Mouse (Mus musculus) myocyte (in vitro differentiated cells): ENCODE results near the gene Rtn4. TPM values are rescaled to one million over a fixed set of nuclear protein-coding genes. Genes with fewer than 3 reads are reported as not detected.
A peak's percentile ranks its signal among the peaks of the same experiment; 100 is the strongest.

Experiments used
- H3K27me3 ChIP-seq: one replicate; pipeline ENCODE4 v1.6.1; 2011; ENCODE audit not compliant: control insufficient read depth, insufficient read depth, insufficient read length
- H3K36me3 ChIP-seq: one replicate; pipeline ENCODE4 v1.6.1; 2011; ENCODE audit not compliant: control insufficient read depth, insufficient read depth
- H3K4me2 ChIP-seq: one replicate; pipeline ENCODE4 v1.6.1; 2011; ENCODE audit warnings: low read depth, control low read depth
- H3K4me3 ChIP-seq: one replicate; pipeline ENCODE4 v1.5.1; 2011; ENCODE audit warnings: mild to moderate bottlenecking, control low read depth, moderate library complexity
- H3K79me2 ChIP-seq: one replicate; pipeline ENCODE4 v1.6.1; 2011; ENCODE audit not compliant: control insufficient read depth, insufficient read depth
- H3ac ChIP-seq: one replicate; pipeline ENCODE4 v1.6.1; 2011; ENCODE audit not compliant: control insufficient read depth, insufficient read length
- CEBPB ChIP-seq: IDR thresholded peaks from 2 replicates; pipeline ENCODE4 v1.6.1; 2011; ENCODE audit warnings: mild to moderate bottlenecking, moderate library complexity; ENCODE audit not compliant: poor library complexity, insufficient read depth, severe bottlenecking
- E2F4 ChIP-seq: IDR thresholded peaks from one replicate; pipeline ENCODE4 v1.6.1; 2011; ENCODE audit warnings: mild to moderate bottlenecking, control low read depth, moderate library complexity; ENCODE audit not compliant: insufficient read depth
- MAX ChIP-seq: IDR thresholded peaks from one replicate; pipeline ENCODE4 v1.6.1; 2011; ENCODE audit warnings: low read depth, mild to moderate bottlenecking, control low read depth
- MYOD1 ChIP-seq, 3 experiments: IDR thresholded peaks; one replicate each; pipeline ENCODE4 v1.6.1; 2011; ENCODE audit warnings: control low read depth in 2 of 3, low read depth in 2 of 3, mild to moderate bottlenecking in 2 of 3, moderate library complexity in 1 of 3; ENCODE audit not compliant: insufficient read length in 2 of 3, control insufficient read depth in 1 of 3
- MYOG ChIP-seq, 3 experiments: IDR thresholded peaks; one replicate each; pipeline ENCODE4 v1.6.1; 2011; ENCODE audit warnings: control low read depth in 2 of 3, low read depth in 2 of 3, mild to moderate bottlenecking in 2 of 3; ENCODE audit not compliant: insufficient read length in 2 of 3, control insufficient read depth in 1 of 3, insufficient read depth in 1 of 3
- POLR2A ChIP-seq: IDR thresholded peaks from one replicate; pipeline ENCODE4 v1.6.1; 2011; ENCODE audit warnings: low read depth, mild to moderate bottlenecking, control low read depth, moderate library complexity; ENCODE audit not compliant: insufficient read length
- POLR2AphosphoS2 ChIP-seq: IDR thresholded peaks from one replicate; pipeline ENCODE4 v1.6.1; 2011; ENCODE audit warnings: low read depth, control low read depth; ENCODE audit not compliant: insufficient read length
- REST ChIP-seq: IDR thresholded peaks from one replicate; pipeline ENCODE4 v1.6.1; 2011; ENCODE audit warnings: mild to moderate bottlenecking, control low read depth, moderate library complexity; ENCODE audit not compliant: insufficient read depth, insufficient read length
- SRF ChIP-seq: IDR thresholded peaks from one replicate; pipeline ENCODE4 v1.6.1; 2011; ENCODE audit warnings: low read depth; ENCODE audit not compliant: control insufficient read depth, insufficient read length
- TCF12 ChIP-seq: IDR thresholded peaks from one replicate; pipeline ENCODE4 v1.6.1; 2011; ENCODE audit warnings: mild to moderate bottlenecking, control low read depth; ENCODE audit not compliant: poor library complexity, insufficient read depth, severe bottlenecking
- TCF3 ChIP-seq: IDR thresholded peaks from one replicate; pipeline ENCODE4 v1.6.1; 2011; ENCODE audit warnings: low read depth, control low read depth; ENCODE audit not compliant: insufficient read length
- USF1 ChIP-seq: IDR thresholded peaks from one replicate; pipeline ENCODE4 v1.6.1; 2011; ENCODE audit warnings: low read depth, mild to moderate bottlenecking, control low read depth, moderate library complexity
- polyA plus RNA-seq: library from polyadenylated mRNA; unstranded; fragments of >200 nt; fragmentation: generic; extraction: Trizol; gene quantifications from one replicate; pipeline ENCODE4 v1.2.1, GENCODE M21; 2012; ENCODE audit warnings: missing spikeins

Rtn4 gene
- polyA plus RNA-seq, 1 experiment = 309 TPM

DNA sequence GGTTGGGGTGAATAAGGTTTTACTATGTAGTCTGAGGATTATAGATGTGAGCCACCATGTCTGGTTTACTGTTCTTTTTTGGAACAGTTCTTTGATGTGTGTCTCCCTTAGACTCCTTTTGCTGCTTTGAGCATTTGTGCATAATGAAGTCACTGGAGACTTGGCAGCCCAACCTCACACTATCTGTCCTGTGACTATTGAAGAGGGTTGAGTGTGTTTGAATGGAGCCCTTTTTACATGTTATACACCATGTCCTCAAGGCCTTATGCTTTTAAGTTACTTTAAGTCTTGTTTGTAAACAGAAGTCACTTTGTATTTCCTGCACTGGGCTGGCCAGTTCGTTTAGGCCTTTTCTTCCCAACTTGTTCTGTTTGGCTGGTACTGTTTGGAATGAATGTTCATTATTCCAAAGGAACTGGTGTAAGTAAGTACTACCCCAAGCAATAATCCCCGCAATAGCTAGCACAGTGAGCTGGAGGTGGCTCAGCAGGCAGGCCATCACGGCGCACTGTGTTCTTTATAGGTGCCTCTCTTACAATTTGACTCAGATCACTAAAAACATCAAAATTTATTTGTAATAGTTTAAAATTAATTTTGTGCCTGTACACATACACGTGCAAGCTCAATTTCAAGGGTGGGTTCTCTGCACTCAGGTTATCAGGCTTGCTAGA is 52.1 kb downstream of the Rtn4 start:
- TF ChIP-seq CEBPB (no peak), REST (no peak), TCF12 (no peak), MAX (no peak), TCF3 (no peak), MYOD1 (IDR thresholded peaks at IDR 0.05; ENCODE audit: control insufficient read depth in 1 of 3, insufficient read length in 2 of 3, low read depth in 2 of 3) (no peak), MYOG (IDR thresholded peaks at IDR 0.05; ENCODE audit: control insufficient read depth in 1 of 3, insufficient read depth in 1 of 3, insufficient read length in 2 of 3, low read depth in 2 of 3) (no peak), USF1 (no peak), POLR2A (no peak), POLR2AphosphoS2 (no peak), SRF (no peak)
- Histone ChIP-seq H3K79me2 (peaks cover 13% of the 10 kb centered on the region), H3K4me3 (no peak overlapping the region), H3ac (no peak overlapping the region), H3K4me2 (no peak overlapping the region), H3K36me3 (peaks cover 49% of the 10 kb centered on the region), H3K27me3 (no peaks in the 10 kb centered on the region)

DNA sequence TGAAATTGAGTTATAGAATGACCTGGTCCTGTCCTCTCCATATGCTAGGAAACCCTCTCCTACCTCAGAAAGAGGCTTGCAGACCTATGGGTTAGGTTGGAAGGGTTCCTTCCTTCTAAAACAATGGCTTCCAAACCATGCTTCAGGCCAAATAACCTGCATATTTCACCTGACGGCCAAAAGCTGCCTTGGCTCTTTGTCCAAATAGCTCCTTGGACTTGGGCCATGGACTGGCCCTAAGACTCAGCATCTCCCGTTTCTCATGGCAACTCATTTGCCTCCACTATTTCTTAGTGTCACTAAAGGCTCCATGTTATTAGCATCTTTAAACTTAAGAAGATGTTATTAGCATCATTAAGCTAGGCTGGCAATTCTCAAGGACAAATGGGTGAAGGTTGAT is 52.8 kb downstream of the Rtn4 start:
- peaks cover 43% of the 10 kb centered on the region for H3K36me3 ChIP-seq

DNA sequence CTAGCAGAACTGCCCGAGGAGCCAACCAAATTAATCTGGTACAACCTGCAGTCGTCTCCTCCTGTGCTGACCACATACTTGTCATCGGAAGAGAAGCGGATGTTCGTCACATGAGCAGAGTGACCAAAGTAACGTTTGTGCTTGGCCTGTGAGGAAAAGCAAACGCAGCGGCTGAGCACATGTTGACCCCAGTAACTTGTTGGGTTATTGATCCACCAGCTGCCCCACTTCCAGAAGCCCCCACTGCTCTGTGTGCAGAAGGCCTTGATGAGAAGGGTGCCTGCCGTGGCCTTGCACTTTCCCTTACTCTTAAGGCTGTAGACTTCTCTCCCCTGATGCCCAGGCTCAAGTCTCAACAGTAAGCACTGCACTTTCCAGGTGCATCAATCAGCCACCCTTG is 53.5 kb downstream of the Rtn4 start:
- TF ChIP-seq E2F4 (no peak), POLR2AphosphoS2 (peak; percentile 83), CEBPB (no peak), REST (no peak), USF1 (no peak), MAX (no peak), POLR2A (no peak)
- Histone ChIP-seq H3K4me2 (no peak overlapping the region), H3K27me3 (no peaks in the 10 kb centered on the region), H3K4me3 (no peak overlapping the region), H3K79me2 (no peaks in the 10 kb centered on the region), H3K36me3 (peaks cover 36% of the 10 kb centered on the region), H3ac (no peak overlapping the region)

More for the DNA sequence above, 52.8 kb downstream of the Rtn4 start:
- Histone ChIP-seq H3ac (no peak overlapping the region), H3K79me2 (peaks cover 7% of the 10 kb centered on the region), H3K4me3 (no peak overlapping the region), H3K4me2 (no peak overlapping the region), H3K27me3 (no peaks in the 10 kb centered on the region)
- no peak for TF ChIP-seq MYOD1 (IDR thresholded peaks at IDR 0.05; ENCODE audit: control insufficient read depth in 1 of 3, insufficient read length in 2 of 3, low read depth in 2 of 3)
- no peak for TF ChIP-seq USF1
- no peak for TF ChIP-seq TCF3
- TF ChIP-seq SRF = no peak
- TF ChIP-seq POLR2A = no peak
- no peak for TF ChIP-seq CEBPB
- TF ChIP-seq REST = no peak
- no peak for TF ChIP-seq MAX
- no peak for TF ChIP-seq POLR2AphosphoS2
- TF ChIP-seq E2F4 = no peak
- no peak for TF ChIP-seq MYOG (IDR thresholded peaks at IDR 0.05; ENCODE audit: control insufficient read depth in 1 of 3, insufficient read depth in 1 of 3, insufficient read length in 2 of 3, low read depth in 2 of 3)
- no peak for TF ChIP-seq TCF12

DNA sequence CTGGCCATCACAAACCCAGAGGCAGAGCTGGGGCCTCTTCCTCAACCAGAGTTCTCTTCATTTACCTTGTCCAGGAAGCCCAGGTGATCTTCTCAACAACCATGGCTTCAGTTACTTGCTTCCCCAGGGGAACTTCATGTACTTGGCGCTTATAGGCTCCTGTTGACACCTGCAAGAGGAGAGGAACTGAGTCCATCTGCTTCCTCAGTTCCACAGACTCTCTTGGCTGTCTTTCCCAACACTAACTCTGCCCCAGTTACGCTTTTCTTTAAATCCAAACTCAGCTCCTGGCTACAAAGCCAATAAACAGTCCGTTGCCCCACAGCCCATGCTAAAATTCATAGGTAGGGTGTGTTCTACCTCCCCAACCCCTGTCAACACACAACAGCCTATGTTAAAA is 54.6 kb downstream of the Rtn4 start:
- peak; percentile 66 for TF ChIP-seq POLR2AphosphoS2
- no peak for TF ChIP-seq MAX
- Histone ChIP-seq H3ac (no peak overlapping the region), H3K4me2 (no peak overlapping the region), H3K27me3 (no peaks in the 10 kb centered on the region), H3K79me2 (no peaks in the 10 kb centered on the region), H3K4me3 (no peak overlapping the region), H3K36me3 (peaks cover 25% of the 10 kb centered on the region)

DNA sequence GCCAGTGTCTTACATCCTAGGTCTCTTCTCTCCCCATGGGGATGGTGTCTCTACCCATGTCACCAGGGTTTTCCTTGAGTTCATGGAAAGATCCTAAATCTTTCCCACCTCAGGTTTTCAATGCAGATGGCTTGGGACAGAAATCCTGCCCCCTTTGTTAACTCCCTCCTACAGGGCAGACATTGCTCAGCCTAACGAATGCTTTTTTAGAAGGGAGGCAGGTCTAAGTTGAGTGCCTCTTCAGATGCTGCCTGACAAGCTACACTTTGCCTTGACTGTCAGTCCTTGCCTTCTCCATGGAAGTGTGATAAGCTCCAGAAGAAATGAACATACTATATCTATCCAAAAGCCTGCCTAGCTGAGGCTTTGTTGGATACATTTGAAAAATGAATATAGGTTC is 55.1 kb downstream of the Rtn4 start:
- no peaks in the 10 kb centered on the region for H3K79me2 ChIP-seq
- no peak overlapping the region for H3K4me3 ChIP-seq
- TF ChIP-seq POLR2AphosphoS2 = peak; percentile 52
- TF ChIP-seq USF1 = no peak
- TF ChIP-seq MYOD1 (IDR thresholded peaks at IDR 0.05; ENCODE audit: control insufficient read depth in 1 of 3, insufficient read length in 2 of 3, low read depth in 2 of 3) = no peak
- peaks cover 20% of the 10 kb centered on the region for H3K36me3 ChIP-seq
- no peak overlapping the region for H3K4me2 ChIP-seq
- no peaks in the 10 kb centered on the region for H3K27me3 ChIP-seq
- no peak overlapping the region for H3ac ChIP-seq
